Mouse (Mus musculus): Measurements from ENCODE around the gene Chid1. TPM values are rescaled to one million over a fixed set of nuclear protein-coding genes. Genes with fewer than 3 reads are reported as not detected.
A peak's percentile ranks its signal among the peaks of the same experiment; 100 is the strongest.
"Not testable (repeated sequence)": the region's sequence is repeated elsewhere in the genome, so short reads cannot be mapped to it uniquely, and the experiment has no call there.

Gene Chid1
- total RNA-seq, 2 experiments from 2014 or later, result 54.5 to 59.0 TPM

- DNase-seq (ENCODE audit: low spot score in 2 of 2), result peak; percentile 2 to 35
Observed at GRCm38 (mm10) chr7:141464603-141465201, 75.0 kb downstream of the Chid1 start.

GRCm38 (mm10) chr7:141463824-141464602 lies 75.6 kb downstream of the Chid1 start:
- peak; percentile 28 to 43 for DNase-seq (ENCODE audit: low spot score in 2 of 2)

GRCm38 (mm10) chr7:141462333-141462821 lies 77.3 kb downstream of the Chid1 start:
- peak; percentile 3 to 26 for DNase-seq (ENCODE audit: low spot score in 2 of 2)

GRCm38 (mm10) chr7:141461521-141462332 lies 77.9 kb downstream of the Chid1 start:
- peak; percentile 10 to 42 for DNase-seq (ENCODE audit: low spot score in 2 of 2)

GRCm38 (mm10) chr7:141460391-141461113 lies 79.1 kb downstream of the Chid1 start, which contains the start of gene Cracr2b:
TSS of gene Cracr2b (plus strand) at chr7:141461094.
- DNase-seq (ENCODE audit: low spot score in 2 of 2), result peak in 1 of 2 experiments; percentile 31

- DNase-seq (ENCODE audit: low spot score in 2 of 2), result no peak
Observed at GRCm38 (mm10) chr7:141460001-141460390, 79.7 kb downstream of the Chid1 start.

- peak in 1 of 2 experiments; percentile 32 for DNase-seq (ENCODE audit: low spot score in 2 of 2)
Observed at GRCm38 (mm10) chr7:141459301-141459711, 80.4 kb downstream of the Chid1 start.

GRCm38 (mm10) chr7:141458661-141459060 lies 81.0 kb downstream of the Chid1 start:
- DNase-seq (ENCODE audit: low spot score in 2 of 2), result peak in 1 of 2 experiments; percentile 26

GRCm38 (mm10) chr7:141457986-141458660 lies 81.5 kb downstream of the Chid1 start:
- peak; percentile 61 to 69 for DNase-seq (ENCODE audit: low spot score in 2 of 2)

- DNase-seq (ENCODE audit: low spot score in 2 of 2), result no peak
Observed at GRCm38 (mm10) chr7:141457236-141457635, 82.4 kb downstream of the Chid1 start.

- no peak for DNase-seq (ENCODE audit: low spot score in 2 of 2)
Observed at GRCm38 (mm10) chr7:141456739-141457138, 82.9 kb downstream of the Chid1 start.

- peak in 1 of 2 experiments; percentile 72 for DNase-seq (ENCODE audit: low spot score in 2 of 2)
Observed at GRCm38 (mm10) chr7:141455610-141456314, 83.9 kb downstream of the Chid1 start.

- DNase-seq (ENCODE audit: low spot score in 2 of 2), result peak; percentile 94 to 96
Observed at GRCm38 (mm10) chr7:141454967-141455551, 84.6 kb downstream of the Chid1 start, which contains the start of gene Pnpla2. TSS of gene Pnpla2 (plus strand) at chr7:141455198.

GRCm38 (mm10) chr7:141453636-141454035 lies 86.0 kb downstream of the Chid1 start:
- DNase-seq (ENCODE audit: low spot score in 2 of 2), result no peak

GRCm38 (mm10) chr7:141451928-141452327 lies 87.7 kb downstream of the Chid1 start:
- no peak for DNase-seq (ENCODE audit: low spot score in 2 of 2)

- DNase-seq (ENCODE audit: low spot score in 2 of 2), result peak; percentile 94 to 95
Observed at GRCm38 (mm10) chr7:141447110-141447991, 92.3 kb downstream of the Chid1 start, which contains the start of gene Rplp2. TSS of gene Rplp2 (plus strand) at chr7:141447370.

GRCm38 (mm10) chr7:141446374-141446773 lies 93.3 kb downstream of the Chid1 start:
- DNase-seq (ENCODE audit: low spot score in 2 of 2), result not testable (repeated sequence)

- DNase-seq (ENCODE audit: low spot score in 2 of 2), result peak; percentile 45 to 62
Observed at GRCm38 (mm10) chr7:141443828-141444237, 95.8 kb downstream of the Chid1 start, which contains the start of gene Pidd1. TSS of gene Pidd1 (minus strand) at chr7:141444025.
